Mouse (Mus musculus) inflammation-experienced regulatory T-cells, adult 6 months (primary cell): ENCODE results near the gene Adarb2. TPM values are rescaled to one million over a fixed set of nuclear protein-coding genes. Genes with fewer than 3 reads are reported as not detected.

Experiments used
- ATAC-seq: one replicate; pipeline ENCODE4 v1.8.0; 2017
- polyA plus RNA-seq, 3 experiments: library from polyadenylated mRNA; unstranded; fragments of 100-300 nt; shearing (Covaris generic); gene quantifications; one replicate each; pipeline ENCODE4 v1.2.1; 2017

Adarb2 gene
- polyA plus RNA-seq, 3 experiments from 2014 or later, result not detected

DNA sequence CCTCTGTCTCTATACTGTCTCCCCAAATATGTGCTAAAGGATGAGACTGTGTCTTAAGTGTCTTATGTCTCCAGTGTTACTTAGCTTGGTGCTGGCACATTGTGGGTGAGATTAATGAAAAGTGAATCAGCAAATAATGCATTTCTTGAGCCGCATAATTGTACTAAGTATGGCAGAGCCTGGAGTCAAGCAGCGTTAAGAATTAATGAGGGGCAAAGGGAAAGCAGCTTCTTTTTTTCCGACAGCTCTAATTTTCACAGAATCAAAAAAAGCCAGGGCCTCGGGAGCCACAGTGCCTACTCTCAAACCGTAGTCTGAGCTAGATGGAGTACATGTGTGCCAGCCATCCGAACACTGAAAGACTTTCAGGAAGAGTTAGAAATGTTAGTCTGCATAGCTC lies 488.8 kb downstream of the Adarb2 start:
- ATAC-seq, result no peak

DNA sequence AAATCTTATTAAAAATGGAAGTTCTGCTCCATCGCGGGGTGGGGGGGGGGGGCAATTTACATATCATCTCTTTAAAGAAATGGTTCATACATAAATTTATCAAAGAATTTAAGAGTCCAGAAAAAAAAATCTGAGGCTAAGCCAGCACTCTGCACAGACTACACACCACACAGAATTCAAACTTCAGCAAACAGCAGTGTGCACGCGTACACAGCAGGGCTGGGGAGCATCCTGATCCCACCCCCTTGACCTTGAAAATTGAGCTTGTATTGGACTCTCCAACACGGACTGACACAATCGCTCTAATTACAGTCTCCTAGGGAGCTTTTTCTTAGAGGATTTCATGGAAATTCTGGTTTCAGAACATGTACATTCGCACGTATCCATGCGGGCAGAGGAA lies 490.1 kb downstream of the Adarb2 start:
- no peak for ATAC-seq

DNA sequence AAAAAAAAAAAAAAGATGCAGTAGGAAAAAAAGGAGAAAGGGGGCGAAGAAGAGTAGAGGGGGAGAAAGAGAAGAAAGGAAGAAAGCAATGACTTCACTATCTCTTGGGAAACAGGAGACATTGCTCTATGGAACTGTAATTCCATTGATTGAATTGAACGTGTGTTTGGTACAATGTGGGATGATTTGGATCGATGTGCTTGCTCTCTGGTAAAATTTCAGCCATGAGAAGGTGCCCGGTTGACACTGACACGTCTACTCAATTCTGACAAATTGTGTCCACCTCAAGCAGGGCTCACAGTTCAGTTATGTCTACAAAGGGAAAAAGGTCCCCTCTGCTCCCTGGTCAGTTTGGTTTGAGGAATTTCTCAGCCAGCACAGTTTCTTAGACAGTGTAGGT lies 495.8 kb downstream of the Adarb2 start:
- ATAC-seq, result no peak

DNA sequence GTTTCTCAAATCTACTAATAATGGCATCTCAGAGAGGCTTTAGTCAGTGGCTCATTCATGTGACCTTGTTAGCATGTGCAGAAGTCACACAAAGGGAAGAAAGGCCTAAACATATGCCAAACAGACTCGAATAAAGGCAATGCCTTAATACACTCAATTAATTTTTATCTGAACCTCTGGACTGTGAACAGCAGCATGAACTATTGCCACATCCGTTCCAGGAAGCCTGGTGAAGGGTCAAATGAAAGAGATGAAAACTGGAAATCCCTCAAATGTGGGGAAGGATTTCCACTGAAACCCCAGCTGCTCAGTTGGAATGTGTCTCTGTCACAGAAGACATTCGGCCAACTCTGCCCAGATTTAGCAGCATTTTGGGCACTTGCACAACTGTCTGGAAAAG lies 497.2 kb downstream of the Adarb2 start:
- ATAC-seq, result no peak

DNA sequence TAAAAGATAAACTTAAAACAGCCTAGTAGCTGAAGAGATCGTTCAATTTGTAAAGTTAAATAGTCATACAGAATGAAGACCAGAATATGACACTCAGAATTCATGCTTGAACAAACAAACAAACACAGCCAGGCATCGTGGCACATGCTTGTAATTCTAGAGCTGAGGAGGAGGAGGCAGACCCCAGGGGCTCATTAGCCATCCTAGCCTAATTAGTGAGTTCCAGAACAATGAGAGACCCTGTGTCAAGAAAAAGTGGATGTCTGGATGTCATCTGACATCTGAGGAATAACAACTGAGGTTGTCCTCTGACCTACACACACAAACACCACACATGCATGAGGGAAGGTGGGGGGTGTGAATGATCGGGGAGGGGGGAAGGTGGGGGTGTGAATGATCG lies 498.3 kb downstream of the Adarb2 start:
- ATAC-seq, result no peak

DNA sequence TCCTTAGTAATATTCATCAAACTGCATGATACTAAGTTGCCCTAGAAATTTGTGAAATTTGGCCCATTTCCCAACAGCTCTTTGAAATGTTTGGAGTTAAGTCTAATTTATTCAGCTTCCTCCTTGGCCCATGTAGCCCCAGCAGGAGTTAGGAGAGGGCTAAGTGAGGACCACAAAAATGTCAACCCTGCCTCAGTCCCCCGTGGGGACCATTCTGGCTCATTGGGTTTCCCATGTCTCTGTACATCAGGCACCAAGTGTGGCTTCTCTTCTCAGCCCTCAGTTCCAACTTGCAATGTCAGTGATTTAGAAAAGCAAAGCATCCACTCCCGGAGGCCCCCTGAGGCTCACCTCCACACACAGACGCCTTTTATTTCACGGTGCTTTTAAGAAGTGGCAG lies 502.6 kb downstream of the Adarb2 start:
- no peak for ATAC-seq

DNA sequence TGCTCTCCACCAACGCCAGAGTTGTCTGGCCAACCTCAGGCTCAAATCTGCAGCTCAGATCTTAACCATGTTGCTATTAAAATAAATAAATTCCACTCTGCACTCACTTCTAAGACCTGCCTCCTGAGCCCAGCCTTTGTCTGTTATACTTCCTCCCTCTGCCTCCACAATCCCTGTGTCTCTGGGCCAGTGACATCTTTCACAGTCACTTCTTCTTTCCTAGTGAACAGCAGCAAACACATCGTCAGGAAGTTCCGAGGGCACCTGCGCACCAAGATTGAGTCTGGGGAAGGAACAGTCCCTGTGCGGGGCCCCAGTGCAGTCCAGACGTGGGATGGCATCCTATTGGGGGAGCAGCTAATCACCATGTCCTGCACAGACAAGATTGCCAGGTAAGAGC lies 510.7 kb downstream of the Adarb2 start:
- ATAC-seq, result no peak

DNA sequence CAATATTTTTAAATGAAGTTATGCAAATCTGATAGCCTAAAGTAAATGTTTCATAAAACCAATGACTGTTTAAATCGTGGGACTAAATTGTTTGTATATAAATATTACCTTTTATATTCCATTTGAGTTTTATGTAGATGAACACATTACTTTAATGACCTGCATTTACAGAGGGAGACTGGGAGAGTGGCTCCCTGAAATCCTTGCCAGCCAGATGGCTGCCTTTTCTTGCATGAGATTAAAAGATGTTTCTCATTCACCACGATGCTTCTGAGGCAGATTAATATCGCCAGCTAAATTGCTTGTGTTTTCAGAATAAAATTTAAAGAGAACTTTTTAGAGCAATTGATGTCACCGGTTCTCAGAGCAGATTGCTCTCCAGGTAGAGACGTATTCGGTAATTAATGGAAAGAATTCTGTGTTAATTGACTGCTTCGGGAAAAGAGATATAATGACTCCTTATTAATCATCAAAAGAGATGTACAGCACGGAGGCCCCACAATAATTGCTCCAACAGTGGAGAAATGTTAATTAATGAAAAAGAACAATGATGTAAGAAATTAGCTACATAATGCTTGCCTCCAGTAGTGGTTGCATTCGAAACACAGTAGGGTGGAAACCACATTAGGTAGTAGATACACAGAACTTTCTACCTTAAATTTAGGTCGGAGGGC lies 527.4 kb downstream of the Adarb2 start:
- no peak for ATAC-seq

DNA sequence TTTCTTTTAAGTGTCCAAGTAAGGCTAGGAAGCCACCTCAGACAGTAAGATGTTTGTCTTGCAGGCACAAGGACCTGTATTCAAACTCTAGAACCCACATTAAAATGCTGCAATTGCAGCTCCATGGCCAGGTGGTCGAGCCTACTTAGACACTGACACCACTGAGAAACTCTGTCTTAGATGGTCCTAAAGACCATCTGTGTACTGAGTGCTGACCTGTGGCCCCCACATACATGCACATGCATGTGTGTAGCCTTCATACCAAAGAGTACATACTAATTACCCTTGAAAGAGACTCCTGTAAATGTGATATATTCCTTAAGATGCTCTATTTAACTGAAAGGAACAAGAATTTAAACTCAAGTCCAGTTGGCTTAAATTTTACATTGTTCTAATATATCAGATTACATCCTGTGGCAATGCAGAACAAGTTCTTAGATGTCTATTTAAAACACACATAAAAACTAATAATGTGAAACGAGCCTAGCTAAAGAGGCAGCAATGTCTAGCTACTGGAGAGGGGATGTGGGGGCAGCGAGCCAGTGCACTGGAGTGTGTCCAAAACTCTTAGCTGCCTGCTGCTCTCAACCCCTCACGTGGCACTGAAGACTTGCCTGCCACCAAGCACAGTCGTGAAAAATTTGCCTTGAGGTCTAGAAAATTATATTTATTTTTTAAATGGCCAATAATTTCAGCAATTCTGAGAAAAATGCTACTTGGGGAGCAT lies 534.6 kb downstream of the Adarb2 start:
- ATAC-seq, result no peak

DNA sequence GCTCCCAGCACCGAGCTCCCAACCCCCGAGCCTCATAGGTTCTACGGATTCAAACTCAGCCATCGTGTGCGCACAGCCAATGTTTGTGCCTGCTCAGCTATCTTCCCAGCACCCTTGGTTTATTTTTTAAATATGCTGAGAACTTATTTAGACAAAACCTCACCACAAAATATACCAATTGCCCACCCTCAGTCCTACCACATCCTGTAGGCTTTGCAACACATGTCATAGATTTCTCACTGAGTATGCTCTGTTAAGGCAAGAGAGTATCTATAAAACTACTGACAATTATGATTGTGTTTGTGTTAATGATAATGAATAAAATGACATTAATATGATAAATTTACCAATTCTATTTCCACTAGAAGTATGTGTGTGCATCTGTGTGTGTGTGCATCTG lies 540.1 kb downstream of the Adarb2 start:
- peak; percentile 77 for ATAC-seq

DNA sequence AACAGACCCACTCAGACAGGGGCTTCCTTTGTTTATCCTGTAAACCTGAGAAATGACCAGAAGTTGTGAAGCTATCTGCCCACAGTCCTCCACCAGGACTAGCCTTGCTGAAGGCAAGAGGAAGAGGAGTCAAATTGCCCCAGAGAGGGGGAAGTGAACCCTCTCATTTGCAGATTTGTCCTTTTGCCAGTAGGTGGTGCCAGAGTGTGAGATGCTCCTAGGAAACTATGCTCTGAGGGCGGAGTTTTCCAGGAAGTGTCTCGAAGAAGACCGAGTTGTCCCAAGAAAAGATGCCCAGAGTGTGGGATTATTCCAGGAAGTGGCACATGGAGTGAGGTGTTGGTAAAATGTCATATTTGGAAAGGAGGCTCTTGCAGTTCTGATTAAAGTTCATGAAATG lies 541.9 kb downstream of the Adarb2 start:
- peak; percentile 33 for ATAC-seq

DNA sequence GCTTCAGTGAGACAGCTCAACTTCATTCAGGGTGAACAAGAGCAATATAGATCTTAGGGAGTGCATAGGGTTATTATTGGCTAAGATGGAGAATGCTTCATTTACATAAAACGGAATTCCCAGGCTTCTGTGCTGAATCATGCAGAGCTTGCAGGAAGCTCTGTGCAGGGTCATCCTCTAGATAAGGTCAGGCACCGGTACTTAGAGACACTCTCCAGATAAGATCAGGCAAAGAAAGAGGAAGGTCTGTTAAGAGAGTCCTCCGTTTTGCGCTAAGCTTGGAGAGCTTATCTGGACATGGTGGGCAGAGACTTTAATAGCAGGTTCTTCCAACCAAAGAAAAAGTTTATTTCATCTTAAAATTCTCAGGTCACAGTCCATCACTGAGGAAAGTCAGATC lies 542.9 kb downstream of the Adarb2 start:
- ATAC-seq, result no peak

DNA sequence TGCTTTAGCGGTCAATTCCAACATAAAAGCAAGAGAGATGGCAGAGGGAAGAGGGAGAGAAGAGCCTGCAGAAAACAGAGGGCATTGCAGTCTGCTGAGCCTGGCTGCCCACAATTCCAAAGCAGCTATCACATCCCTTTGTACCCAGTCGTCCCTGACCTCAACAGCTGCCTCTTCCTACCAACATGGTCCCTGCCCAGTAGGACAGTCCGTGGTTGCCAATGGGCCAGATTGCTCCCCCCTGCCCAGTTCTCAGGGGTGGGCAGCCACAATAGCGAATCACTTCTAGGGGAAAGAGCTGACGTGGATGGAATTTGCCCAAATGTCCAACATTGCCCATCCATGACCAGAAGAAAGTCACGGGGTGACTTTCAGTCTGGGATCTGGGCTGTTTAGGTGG lies 546.8 kb downstream of the Adarb2 start:
- no peak for ATAC-seq

DNA sequence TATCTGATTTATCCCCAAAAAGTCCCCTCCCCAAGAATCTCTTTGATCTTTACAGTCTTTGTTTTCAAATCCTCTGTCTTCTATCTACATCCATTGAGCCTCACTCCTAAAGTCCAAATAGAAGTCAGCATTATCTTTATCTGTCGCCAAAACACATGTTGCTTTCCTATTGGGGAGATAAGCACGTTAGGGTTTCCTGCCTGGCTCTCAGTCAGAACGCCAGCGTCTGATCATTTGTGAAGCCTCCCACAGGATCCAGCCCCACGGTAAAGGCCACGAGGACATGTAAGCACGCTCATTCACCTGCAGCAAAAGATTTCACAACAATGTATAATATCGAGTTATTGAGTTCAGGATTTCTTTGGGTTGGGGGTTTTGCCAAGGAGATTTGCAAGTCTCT lies 558.3 kb downstream of the Adarb2 start:
- ATAC-seq, result no peak

DNA sequence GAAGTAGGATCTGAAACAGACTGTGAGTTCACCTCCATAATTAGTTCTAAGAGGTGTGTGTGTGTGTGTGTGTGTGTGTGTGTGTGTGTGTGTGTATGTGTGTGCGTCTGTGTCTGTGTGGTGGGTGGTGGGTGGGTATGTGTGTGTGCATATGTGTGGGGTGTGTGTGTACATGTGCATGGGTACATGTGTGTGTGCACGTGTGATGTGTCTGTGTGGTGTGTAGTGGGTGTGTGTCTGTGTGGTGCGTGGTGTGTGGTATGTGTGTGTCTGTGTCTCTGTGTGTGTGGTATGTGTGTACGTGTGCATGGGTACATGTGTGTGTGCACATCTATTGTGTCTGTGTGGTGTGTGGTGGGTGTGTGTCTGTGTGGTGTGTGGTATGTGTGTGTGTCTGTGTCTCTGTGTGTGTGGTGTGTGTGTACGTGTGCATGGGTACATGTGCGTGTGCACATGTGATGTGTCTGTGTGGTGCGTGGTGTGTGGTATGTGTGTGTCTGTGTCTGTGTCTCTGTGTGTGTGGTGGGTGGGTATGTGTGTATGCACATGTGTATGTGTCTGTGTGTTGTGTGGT lies 567.1 kb downstream of the Adarb2 start:
- ATAC-seq, result no peak

DNA sequence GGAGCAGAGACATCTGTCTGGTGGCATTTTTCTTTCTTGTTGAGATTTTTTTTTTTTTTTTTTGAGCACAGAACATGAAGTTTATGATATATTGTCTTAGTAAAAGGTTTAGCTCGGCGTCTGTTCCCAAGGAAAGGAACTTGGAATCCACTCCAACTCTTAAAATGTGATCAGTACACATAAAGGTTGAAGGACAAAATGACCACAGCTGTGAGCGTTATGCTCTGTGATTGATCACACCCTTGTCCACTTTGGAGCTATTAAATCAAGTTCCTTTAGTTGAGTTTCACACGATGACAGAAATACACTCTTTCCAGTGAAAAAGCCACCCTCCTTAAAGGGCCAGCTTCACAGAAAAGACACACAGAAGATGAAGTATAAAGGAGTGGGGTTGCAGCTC lies 568.0 kb downstream of the Adarb2 start:
- ATAC-seq, result no peak

DNA sequence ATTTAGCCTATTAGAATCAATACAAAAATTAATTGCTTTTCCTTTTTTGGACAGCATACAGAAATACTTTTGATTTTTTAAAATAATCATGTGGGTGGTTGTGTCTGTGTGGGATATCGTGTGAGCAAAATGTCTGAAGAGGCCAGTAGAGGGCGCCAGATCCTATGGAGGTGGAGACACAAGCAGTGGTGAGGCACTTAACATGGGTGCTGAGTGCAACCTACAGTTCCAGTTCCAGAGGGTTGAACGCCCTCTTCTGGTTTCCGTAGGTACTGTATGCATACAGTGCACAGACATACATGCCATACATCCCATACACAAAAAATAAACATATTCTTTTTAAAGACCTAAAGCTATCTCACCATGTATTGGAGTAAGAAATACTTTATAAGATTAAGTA lies 577.8 kb downstream of the Adarb2 start:
- ATAC-seq, result peak; percentile 50

DNA sequence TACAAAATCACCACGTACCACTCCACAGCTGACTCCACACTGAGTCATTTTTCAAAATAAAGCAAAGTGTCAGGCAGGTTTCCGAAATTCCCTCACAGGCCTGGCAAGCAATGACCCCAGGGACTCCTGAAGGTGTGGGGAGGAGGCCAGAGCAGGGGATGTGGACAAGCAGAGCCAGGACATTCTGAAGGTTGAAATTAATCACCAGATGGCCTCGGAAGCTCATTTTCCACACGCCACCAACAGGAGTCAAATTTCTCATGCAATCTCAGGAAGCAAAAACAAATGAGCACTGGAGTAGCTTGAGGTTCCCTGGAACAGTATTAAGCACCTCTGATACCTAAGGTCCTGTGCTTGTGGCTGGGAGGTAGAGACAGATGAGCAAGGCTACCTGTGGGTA lies 580.0 kb downstream of the Adarb2 start:
- no peak for ATAC-seq

DNA sequence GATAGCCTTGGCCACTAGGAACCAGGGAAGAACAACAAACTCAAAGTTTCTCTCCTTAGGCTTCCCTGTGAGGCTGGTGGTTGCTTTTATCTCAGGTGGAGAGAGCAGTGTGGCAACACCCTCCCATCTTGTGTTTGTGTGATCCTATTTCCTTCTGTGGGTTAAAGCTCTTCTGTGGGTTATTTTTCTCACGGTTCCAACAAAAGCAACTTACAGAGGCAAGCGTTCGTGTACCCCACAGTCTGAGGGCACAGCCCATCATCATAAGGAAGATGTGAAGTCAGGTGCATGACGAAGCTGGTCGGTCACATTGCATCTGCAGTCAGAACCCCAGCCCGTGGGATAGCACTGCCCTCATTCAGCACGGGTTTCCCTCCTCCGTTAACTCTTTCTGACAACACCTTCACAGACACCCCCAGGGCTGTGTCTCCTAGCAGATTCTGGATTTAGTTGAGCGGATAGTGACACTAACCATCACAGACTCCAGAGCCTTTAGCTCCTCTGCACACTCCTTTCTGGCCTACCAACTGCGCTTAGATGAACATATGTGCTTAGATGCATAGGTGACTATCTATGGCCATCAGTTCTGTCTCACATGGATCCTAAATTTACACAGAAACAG lies 581.1 kb downstream of the Adarb2 start:
- ATAC-seq, result no peak

DNA sequence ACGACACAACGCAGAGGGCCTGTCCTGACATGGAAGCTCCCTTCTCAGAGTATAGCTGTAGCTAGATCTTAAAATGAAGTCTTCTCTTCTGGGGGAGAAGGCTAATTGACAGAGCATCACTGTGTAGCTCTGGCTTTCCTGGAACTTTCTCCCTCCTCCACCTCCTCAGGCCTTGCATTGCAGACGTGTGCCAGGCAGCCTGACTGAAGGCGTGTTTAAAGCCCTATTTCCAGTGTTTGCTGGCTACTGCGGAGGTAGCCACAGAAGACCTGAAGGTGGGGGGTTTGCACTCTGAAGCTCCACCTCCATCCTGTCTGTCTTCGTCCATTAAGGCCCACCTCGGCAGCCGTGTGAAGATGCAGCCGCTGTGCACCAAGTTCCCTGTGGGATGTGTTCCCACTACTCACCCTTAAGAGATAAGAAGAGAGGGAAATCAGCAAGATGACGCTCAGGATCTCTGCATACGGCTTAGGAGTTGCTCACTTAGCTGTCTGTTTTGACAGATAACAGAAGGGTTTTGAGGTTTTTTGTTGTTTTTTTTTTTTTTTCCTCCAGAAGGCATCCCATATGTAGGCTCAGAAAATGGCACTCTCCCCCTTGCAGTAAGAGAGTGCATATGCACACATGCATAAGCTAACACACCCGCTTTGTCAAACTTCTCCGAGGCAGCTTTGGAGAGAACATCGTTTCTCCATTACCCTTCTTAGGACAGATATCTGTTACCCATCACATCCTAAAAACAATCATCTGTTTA lies 581.8 kb downstream of the Adarb2 start:
- ATAC-seq, result no peak

DNA sequence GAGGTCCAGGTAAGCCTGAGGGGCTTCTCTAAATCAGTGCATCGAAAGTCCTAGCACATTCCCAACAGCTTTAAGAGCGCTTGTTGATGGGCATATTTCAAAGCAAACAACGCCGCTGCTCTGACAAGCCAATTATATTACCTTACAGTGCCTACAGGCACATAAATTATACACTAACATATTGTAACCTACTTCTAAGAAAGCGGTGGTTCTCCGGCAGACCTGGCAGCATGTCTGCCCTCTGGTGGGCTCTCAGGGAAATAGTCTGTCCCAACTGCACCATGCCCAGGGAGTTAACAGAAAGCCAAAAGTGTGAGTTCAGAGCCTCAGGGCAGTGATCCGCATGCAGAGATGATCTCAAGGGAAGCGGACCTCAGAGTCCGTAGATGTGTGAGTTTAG lies 582.5 kb downstream of the Adarb2 start:
- peak; percentile 67 for ATAC-seq

DNA sequence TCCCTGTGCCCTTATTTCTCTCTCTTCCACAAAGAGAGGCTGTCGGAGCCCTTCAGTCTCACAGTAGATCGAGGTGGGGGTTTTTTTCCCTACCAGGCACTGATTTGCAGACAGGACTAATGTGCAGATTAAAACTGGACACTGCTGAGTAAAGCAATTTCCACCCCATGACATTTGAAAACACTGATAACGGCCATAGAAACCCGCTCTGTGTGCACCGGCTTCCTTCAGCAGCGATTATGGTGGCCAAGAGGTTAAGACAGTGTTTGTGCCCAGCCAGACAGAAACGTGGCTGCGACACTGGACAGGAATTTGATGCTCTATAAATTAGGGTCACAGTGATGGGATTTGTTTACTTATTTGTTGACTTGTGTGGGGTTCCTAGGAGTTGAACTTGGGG lies 590.6 kb downstream of the Adarb2 start:
- ATAC-seq, result no peak

DNA sequence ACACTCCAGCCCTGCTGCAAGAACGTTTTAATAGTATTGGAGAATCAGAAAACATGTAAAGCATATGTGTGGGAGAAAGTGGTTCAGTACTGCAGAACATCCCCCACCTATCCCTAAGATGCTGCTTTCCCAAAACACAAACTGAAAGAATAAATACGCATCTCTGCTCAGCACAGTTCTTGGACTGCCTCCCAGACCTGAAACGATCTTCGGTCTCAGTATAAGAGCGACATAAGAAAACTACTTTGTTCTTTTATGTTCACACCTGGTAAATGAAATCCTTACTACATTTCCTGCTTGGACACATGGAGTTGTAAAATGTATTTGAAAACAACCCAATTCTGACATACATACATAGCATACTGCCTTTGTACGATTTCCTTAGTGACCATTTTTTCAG lies 597.9 kb downstream of the Adarb2 start:
- ATAC-seq, result no peak
